Mouse (Mus musculus) CD4-positive helper T cell, adult 2 months (primary cell): ENCODE results near the gene Calm5.
"Not testable (repeated sequence)": the region's sequence is repeated elsewhere in the genome, so short reads cannot be mapped to it uniquely, and the experiment has no call there.

Experiments
- DNase-seq: peaks from one replicate; pipeline ENCODE4 v3.0.0-alpha.2; 2012; ENCODE audit warnings: low read depth, missing footprints, low spot score

Calm5 gene

DNA sequence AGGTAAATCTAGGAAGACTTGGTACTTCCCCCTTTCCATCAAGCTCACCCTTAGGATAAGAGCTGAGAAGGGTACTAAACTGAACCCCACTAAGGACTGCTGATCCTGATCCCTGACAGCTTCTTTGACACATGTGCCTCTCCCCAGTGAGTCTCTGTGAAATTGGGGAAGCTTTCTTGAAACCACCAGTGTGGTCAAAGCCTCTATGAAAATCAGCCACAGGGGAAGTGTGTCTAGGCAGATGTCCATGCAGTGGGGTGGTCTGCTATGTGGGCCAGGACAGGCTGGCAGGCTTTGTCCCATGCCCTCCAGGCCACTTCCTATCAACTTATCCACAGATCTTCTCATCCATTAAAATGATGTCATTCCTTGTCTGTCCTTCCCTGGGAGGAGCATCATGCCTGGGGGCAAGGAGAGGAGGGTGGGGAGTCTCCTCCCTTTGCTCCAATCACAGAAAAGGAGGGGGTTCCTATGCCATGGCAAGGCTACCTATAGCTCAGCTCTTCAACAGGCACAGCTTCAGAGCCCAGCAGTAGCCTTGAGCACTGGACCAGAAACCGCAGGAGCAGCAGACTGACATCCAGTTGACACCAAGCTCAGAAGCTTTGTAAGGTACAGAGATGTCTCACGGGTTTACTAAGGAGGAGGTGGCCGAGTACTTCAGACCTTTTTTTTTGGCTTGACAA is at the start of gene Calm5:
Gene Calm5, plus strand, starts transcription at position 526 of the 686 bp plus-strand sequence.
- not testable (repeated sequence) for DNase-seq

- no peak for DNase-seq
These were observed 49.8 kb upstream of the Calm5 start, which contains the start of gene Calml3 for GRCm38 (mm10) chr13:3804186-3804585. TSS of gene Calml3 (minus strand) at chr13:3804316.

- no peak for DNase-seq
These were observed 48.8 kb upstream of the Calm5 start for GRCm38 (mm10) chr13:3805132-3805531.

DNA sequence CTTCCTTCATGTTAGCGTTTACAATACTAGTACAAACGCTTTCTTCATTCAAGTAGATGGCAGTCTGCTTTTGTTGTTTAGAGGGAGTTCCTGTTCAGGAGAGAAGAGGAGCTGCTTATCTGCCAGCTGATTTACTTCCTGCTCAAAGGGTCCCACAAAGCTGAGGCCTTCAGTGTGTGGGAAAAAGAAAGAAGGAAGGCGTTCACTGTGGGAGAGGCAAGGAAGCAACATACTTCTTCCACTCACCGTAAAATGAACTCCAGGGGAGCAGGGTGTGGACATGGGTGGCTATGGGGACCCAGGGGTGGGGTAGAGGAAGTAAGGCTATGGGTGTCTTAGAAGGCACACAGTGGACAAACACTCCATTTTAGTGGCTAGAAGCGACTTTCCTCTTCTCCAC is 48.3 kb upstream of the Calm5 start:
- DNase-seq: no peak

DNA sequence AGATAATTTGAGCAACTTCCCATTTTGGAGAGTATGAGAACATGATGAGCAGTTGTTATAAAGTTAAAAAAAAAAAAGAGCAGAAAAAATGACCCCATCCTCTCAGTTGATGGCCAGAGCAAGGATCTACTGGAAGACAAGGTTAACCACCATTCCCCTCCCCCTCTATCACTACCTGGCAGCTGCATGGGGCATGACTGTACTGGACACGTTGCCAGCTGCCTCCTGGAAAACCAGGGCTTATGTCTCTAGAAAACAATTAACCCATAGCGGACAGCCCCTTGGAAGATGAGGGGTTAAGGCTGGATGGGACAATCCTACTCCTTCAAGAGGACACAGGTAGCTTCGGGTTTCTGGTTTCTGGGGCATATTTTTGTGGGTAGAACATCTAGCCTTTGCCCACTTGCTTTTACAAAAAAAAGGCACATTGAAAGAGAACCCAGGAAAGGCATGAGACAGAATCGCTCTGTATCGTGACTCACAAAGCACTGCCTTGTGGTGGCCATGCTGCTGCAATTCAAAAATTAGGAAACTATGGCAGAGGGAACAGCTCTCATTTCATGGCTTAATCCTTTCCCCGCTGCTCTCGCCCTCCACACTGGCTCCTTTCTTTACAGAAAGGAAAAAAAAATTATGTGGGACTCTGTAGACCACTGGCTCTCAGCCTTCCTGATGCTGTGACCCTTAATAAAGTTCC is 46.7 kb upstream of the Calm5 start:
- no peak for DNase-seq

DNA sequence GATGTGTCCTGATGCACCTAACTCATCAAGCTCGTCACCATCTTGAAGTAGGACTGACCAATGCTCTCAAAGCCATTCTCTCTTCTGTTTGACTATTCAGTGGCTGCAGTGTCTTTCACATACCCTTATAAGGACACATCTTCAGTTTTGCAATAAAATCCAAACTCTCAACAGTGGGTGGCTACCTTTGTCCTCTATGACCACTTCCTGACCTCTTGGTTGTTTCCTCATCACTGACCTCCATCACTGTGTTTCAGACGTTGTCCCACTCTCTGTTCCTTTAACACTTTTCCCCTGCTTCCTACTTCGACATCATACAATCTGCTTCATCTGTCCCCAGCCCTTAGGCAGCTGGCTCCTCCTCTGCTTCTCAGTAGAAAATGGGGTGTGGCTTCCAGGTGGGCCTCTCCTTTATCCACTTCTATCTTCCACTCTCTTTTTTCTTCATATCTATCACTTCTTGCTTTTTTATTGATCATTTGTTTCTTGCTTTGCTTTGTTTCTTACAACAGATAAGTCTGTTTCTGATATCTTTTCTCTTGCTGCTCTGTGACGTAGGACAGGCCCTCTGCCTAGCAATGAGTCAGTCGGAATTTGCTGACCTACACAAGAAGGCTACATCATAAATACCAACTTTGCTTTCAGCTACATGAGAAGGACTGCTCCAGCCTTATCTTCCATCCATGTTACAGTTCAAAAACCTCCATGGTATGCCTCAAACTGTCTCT is 35.8 kb upstream of the Calm5 start:
- DNase-seq: no peak

GRCm38 (mm10) chr13:3818740-3819076 is 35.3 kb upstream of the Calm5 start:
- DNase-seq: no peak

GRCm38 (mm10) chr13:3822105-3822504 is 31.9 kb upstream of the Calm5 start:
- DNase-seq: no peak

DNA sequence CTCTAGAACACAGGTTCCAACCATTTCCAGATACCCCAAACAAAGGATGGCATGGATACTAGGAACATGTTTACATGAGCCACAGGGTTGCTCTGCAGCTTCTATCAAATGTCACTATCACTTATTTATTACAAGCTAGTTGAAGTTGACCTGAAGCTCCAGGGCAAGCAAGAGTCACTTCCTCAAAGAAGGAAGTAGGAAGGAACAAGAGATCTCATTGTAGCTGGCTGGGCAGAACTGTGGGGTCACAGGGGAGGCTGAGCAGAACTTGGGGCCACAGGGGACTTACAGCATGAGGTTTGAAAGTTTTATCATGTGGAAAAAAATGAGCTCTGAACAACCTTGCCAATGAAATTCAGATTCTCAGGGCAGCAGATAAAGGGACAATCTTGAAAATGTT is 28.2 kb upstream of the Calm5 start:
- DNase-seq: no peak

GRCm38 (mm10) chr13:3831546-3831945 is 22.4 kb upstream of the Calm5 start:
- no peak for DNase-seq

- DNase-seq: no peak
These were observed 22.0 kb upstream of the Calm5 start for GRCm38 (mm10) chr13:3831994-3832393.

DNA sequence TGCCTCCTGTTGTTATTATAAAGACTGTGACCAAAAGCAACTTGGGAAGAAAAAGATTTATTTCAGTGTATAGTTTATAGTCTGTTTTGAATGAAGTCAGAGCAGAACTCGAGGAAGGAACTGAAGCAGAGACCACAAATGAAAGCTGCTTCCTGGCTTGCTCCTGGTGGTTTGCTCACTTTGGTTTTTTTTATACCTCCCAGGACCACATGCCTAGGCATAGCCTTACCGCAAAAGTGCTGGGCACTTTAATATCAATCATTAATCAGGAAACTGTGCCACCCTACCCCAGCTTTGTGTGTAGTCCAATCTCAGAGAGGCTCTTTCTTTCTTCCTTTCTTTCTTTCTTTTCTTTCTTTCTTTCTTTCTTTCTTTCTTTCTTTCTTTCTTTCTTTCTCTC is 21.5 kb upstream of the Calm5 start:
- no peak for DNase-seq

GRCm38 (mm10) chr13:3833644-3834043 is 20.3 kb upstream of the Calm5 start:
- not testable (repeated sequence) for DNase-seq

DNA sequence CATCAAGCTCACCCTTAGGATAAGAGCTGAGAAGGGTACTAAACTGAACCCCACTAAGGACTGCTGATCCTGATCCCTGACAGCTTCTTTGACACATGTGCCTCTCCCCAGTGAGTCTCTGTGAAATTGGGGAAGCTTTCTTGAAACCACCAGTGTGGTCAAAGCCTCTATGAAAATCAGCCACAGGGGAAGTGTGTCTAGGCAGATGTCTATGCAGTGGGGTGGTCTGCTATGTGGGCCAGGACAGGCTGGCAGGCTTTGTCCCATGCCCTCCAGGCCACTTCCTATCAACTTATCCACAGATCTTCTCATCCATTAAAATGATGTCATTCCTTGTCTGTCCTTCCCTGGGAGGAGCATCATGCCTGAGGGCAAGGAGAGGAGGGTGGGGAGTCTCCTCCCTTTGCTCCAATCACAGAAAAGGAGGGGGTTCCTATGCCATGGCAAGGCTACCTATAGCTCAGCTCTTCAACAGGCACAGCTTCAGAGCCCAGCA is 16.6 kb upstream of the Calm5 start, which contains the start of gene Calm4:
Gene Calm4, plus strand, starts transcription at position 446 of the 496 bp plus-strand sequence.
- DNase-seq: not testable (repeated sequence)

DNA sequence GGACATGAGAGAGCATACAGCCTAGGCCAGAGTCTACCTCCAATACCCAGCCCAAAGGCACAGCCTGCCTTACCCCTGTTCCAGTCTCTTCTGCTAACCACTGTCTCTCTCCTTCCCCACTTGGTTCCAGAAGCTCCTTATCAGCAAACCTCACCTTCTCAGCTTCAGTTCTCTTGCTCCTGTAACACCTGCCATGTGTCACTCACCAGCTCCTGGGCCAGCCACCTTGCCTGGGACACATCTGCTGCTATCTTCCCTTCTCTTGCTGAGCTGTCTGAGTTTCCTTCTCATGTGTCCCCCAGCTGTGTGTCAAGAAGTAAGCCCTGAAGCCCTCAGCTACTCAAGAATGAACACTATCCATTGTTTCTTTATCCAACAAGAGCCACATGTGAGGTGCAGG is 13.3 kb upstream of the Calm5 start:
- DNase-seq: not testable (repeated sequence)

DNA sequence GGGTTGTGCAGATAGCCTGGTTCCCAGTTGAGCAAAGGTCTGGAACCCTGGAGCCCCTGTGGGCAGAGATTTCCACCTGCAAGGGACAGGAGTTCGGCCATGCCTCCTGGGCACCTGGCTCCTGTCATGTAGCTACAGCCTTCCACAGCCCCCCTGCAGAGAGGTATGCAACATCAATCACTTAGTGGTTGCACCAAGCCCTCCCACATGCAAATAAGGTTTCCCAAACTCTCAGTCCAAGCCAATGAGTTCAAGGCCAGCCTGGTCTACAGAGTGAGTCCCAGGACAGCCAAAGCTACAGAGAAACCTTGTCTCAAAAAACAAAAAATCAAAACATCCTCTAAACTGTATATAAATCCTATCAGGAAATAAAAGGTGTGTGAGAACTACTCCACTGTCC is 3.6 kb upstream of the Calm5 start:
- DNase-seq: no peak

GRCm38 (mm10) chr13:3854856-3855255 is 883 bp downstream of the Calm5 start:
- no peak for DNase-seq

DNA sequence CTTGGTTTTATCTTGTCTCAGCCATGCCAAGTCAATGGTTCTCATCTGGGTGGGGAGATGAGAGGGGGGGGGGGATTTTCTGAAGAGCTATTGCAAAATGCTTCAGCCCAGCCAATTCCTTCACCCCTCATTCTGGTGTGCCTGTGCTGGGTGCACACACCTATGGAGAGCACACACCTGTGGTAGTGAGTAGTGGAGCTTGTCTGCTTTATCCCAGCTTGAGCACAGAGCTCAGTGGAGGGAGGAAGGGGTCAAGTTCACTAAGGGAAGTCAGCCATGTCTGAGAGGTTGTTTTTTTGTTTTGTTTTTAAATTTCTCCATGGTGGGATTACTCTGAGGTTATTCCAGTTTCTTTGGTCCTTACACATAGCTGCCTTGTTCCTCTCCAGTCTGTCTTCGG is 2.3 kb downstream of the Calm5 start:
- DNase-seq: no peak

- DNase-seq: no peak
These were observed 7.3 kb downstream of the Calm5 start for GRCm38 (mm10) chr13:3861251-3861650.

DNA sequence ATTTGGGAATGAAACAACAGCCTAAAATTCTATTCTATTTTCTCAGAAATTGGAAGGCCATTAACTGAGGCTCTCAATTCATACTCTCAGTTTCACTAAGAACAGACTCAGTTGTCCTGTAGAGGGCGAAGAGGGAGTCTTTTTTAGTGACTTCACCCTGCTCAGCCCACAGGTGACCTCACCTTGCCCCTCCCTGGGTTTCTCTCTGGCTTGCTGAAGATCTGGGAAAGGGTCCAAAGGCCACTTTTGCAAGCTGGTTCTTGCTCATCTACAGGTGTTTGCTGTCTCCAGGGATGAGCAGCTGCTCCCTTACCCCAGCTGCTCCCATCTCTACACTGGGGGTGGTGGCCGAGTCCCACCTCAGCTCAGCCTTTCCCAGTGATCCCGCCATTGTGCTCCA is 8.4 kb downstream of the Calm5 start:
- DNase-seq: no peak

- DNase-seq: no peak
These were observed 9.1 kb downstream of the Calm5 start for GRCm38 (mm10) chr13:3862922-3863580.
